Mouse (Mus musculus): ENCODE results near the gene Wipf3. TPM values are rescaled to one million over a fixed set of nuclear protein-coding genes. Genes with fewer than 3 reads are reported as not detected.

Wipf3 gene
- total RNA-seq, 2 experiments from 2014 or later = 29.9 to 42.3 TPM

GRCm38 (mm10) chr6:54471866-54472265, 42.5 kb downstream of the Wipf3 start:
- no peak for DNase-seq (ENCODE audit: low spot score)
- intact Hi-C loops (cut with DNase I) = no loop called here

DNA sequence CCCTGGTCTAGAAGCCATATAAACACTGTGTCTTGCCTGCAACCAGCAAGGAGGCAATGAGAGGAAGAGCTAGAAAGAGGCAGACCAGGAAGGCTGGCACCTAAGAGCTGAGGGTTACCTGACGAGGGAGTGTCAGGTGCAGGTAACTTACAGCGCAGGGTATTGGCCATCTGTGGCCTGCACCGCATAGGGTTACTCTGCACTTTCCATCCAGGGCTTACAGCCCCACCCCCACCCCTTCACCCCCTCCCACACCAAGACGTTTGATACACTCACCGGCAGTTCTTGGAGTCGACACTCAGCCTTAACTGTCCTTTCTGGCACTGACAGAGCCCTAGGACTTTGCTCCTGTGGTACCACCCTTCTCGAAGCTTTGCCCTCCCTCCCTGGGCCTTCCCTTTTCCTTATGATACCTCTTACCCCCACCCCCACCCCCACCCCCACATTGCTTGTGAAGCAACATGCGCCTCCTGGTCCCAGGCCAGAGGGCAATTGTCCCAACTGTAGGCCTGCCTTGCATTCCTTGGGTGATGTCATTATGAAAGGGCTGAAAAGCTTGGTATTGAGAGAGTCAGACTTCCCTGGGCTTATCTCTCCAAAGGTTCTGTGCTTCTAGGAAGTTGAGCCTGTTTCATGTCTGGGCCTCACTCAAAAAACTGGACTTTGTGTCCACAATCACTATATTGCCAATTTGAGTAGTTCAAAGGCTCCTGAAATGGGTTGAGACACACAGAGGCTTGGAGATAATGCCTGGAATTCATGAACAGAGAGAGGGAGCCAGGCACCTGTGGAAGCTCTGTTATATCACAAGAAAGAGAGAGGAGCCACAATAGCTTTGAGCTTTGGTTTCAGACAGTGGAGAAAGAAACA, 43.7 kb downstream of the Wipf3 start:
- no peak for DNase-seq (ENCODE audit: low spot score)
- intact Hi-C loops (cut with DNase I) = no loop called here

- intact Hi-C loops (cut with DNase I) = loop anchor here (5.0 kb wide), 2 partner anchors 49 to 69 kb away; partner anchors contain the start of gene Wipf3
- no peak for DNase-seq (ENCODE audit: low spot score)
Observed at GRCm38 (mm10) chr6:54475926-54476667, 46.7 kb downstream of the Wipf3 start.

GRCm38 (mm10) chr6:54478646-54479324, 49.4 kb downstream of the Wipf3 start:
- no peak for DNase-seq (ENCODE audit: low spot score)
- intact Hi-C loops (cut with DNase I) = loop anchor here (1.0 to 5.0 kb wide), 3 partner anchors 51 to 87 kb away; partner anchors contain the start of gene Wipf3

DNA sequence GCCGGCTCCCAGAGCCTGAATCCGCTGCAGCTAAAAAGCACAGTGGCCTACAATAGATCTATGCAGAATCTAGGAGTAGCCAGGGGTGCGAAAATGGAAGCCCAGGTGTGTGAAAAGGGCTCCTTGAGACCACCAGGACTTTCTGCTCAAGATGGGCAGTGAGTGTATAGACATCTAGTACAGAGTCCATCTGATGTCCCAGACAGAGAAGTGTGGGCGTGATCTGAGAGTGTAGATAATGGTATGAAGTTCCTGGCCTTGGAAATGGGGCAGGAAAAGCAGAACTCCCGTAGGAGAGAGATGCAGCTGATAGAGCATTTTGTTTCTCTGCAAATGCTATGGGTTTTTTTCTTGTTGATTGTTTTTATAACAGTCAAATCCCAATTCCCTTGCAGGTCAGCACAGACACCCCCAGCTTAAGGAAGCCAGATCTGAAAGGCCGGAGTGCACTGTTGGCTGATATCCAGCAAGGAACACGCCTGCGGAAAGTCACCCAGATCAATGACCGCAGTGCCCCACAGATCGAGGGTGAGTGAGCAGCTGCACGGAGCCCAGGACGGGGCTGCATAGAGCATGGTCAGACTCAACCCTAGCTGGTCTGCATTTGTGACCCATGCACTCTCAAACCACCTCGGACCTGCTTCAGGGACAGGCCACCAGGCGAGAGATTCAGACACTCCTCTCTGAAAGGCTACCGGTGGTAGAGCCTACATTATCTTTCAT, 52.1 kb downstream of the Wipf3 start:
- DNase-seq (ENCODE audit: low spot score) = no peak
- intact Hi-C loops (cut with DNase I) = no loop called here

DNA sequence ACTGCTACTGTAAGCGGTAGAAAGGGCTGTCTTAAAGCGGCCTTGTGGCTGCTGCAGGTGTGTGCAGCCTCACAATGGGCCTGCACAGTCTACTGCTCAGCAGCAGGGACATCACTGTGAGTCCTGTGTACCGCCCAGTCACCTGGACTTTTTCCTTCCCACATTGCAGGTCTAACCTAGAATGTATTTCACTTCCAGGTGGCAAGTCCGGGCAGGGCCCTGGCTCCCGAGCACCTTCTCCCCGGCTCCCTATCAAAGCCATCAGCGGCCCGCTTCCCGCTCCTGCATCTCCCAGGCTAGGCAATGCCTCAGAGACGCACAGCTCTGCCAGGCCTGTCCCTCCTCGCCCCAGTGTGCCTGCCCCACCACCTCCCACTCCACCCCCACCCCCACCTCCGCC, 55.6 kb downstream of the Wipf3 start:
- no peak for DNase-seq (ENCODE audit: low spot score)
- intact Hi-C loops (cut with DNase I) = no loop called here

DNA sequence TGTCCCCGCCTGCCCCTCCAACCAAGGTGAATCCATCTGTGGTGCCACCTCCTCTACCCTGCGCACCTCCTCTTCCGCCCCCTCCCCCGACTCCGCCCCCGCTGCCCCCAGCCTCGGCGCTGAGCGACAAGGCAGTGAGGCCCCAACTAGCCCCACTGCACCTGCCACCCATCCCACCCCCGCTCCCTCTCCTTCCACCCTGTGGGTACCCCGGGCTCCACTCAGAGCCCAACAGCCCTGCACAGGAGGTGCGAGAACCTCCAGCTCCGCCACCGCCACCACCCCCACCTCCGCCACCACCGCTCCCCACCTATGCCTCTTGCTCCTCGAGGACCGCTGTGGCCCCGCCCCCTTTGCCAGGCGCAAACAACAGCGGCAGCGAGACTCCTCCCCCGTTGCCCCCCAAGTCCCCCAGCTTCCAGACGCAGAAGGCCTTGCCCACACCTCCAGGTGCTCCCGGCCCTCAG, 56.1 kb downstream of the Wipf3 start:
- no peak for DNase-seq (ENCODE audit: low spot score)
- intact Hi-C loops (cut with DNase I) = no loop called here

DNA sequence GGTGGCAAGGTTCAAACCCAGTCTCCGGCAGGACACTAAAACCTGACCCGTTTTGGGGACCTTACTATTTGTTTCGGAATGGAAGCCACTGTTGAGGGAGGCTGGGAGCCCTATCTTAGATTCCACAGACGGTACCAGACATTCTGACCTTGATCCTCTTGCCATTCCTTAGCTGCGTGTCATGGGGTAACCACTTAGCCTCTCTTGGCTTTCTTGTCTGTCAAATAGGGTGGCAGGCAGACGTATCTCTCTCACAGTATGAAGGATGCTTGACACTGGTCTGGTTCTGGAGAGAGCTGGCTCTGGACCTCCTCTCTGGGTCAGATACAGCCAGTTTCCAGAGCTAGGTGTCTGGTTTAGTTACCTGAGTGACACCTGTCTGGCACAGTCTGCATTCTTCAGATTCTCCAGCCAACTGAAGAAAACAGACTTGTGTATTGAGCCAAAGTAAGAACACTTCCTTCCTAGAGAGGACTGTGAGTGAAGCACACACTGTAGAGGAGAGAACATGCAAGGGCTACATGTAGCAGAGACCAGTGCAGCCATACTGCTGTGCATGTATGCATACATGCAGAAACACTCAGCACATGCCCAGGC, 56.7 kb downstream of the Wipf3 start:
- intact Hi-C loops (cut with DNase I) = no loop called here
- no peak for DNase-seq (ENCODE audit: low spot score)

- intact Hi-C loops (cut with DNase I) = no loop called here
- no peak for DNase-seq (ENCODE audit: low spot score)
Observed at GRCm38 (mm10) chr6:54491074-54491473, 61.7 kb downstream of the Wipf3 start.

- intact Hi-C loops (cut with DNase I) = no loop called here
- no peak for DNase-seq (ENCODE audit: low spot score)
Observed at GRCm38 (mm10) chr6:54494097-54494496, 64.7 kb downstream of the Wipf3 start.

- intact Hi-C loops (cut with DNase I) = no loop called here
Observed at GRCm38 (mm10) chr6:54494612-54495398, 65.4 kb downstream of the Wipf3 start.

GRCm38 (mm10) chr6:54496214-54496613, 66.8 kb downstream of the Wipf3 start:
- intact Hi-C loops (cut with DNase I) = no loop called here

More at GRCm38 (mm10) chr6:54494612-54495398, 65.4 kb downstream of the Wipf3 start:
- DNase-seq (ENCODE audit: low spot score) = no peak

DNA sequence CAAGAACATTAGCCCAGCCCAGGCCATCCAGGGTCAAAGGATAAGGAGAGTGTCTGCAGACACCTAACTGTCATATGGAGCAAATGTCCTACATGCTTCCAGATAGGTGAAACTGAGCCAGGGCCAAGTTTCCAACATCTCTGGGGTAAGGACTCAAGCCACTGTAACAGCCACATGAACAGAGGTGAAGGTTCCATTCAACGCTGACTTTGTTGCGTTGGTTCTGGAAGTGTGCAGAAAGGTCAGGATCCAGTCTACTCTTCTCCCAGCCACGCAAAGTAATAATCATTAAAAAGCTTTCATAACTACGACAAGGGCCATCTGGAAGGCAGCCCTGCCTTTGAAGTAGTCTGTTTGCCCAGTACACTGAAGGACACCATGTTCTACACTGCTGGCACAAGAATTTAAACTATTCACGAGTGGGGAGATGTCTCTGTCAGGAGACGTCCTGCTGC, 73.3 kb downstream of the Wipf3 start:
- intact Hi-C loops (cut with DNase I) = no loop called here
- DNase-seq (ENCODE audit: low spot score) = no peak

More at GRCm38 (mm10) chr6:54496214-54496613, 66.8 kb downstream of the Wipf3 start:
- DNase-seq (ENCODE audit: low spot score) = no peak

- intact Hi-C loops (cut with DNase I) = no loop called here
Observed at GRCm38 (mm10) chr6:54506318-54506717, 76.9 kb downstream of the Wipf3 start.

DNA sequence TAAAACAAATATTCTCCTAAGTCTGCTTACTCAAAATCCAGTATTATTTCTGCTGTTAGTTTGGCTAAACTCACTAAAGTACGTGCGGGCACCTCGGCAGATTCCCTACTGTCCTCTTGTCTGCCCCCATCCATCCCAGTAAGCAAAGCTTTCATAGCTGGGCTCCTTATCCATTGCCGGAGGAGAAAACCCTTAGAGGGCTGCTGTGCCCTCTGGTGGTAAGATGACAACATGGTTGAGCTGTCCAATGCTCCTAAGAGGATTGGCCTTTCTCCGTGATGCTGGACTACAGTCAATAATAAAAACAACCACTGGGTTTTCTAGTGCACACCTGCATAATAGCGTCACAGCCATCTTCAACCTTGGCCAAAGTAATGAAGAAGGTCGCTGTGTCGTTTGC, 77.6 kb downstream of the Wipf3 start:
- intact Hi-C loops (cut with DNase I) = loop anchor here (1.0 kb wide), 1 partner anchor 116 kb away; no protein-coding TSS in a partner anchor
- peak; percentile 17 for DNase-seq (ENCODE audit: low spot score)

More at GRCm38 (mm10) chr6:54506318-54506717, 76.9 kb downstream of the Wipf3 start:
- DNase-seq (ENCODE audit: low spot score) = no peak

- no peak for DNase-seq (ENCODE audit: low spot score)
- intact Hi-C loops (cut with DNase I) = loop anchor here (1.0 kb wide), 1 partner anchor 117 kb away; no protein-coding TSS in a partner anchor
Observed at GRCm38 (mm10) chr6:54507808-54508207, 78.4 kb downstream of the Wipf3 start.

GRCm38 (mm10) chr6:54508256-54508793, 78.9 kb downstream of the Wipf3 start:
- no peak for DNase-seq (ENCODE audit: low spot score)
- intact Hi-C loops (cut with DNase I) = no loop called here

GRCm38 (mm10) chr6:54509264-54509663, 79.9 kb downstream of the Wipf3 start:
- intact Hi-C loops (cut with DNase I) = no loop called here
- no peak for DNase-seq (ENCODE audit: low spot score)

Measured in heart, postnatal 25 days (tissue).